Comparison of ENCODE assay signal across 1 mouse cellular context in the genomic region with DNA sequence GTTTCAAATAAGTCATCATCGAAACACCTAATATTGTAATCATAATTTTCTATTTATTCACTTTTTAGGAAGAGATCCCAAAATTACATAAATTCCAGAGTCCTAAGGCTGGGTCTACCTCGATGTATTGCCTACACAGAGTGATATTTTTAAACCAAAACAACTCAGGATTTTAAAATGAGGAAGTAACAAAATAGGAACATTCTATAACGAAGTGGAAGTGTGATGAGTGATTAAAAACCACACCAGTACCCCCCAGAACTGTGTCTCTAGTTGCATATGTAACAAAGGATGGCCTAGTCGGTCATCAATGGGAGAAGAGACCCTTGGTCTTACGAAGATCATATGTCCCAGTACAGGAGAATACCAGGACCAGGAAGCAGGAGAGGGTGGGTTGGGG.
TF ChIP-seq lines count a peak whose summit lies in the region.

No protein-coding gene starts in this region.

TF ChIP-seq in MEL, 35 proteins besides CTCF, POLR2A, EP300 and RAD21 (continued from another document):
- TF ChIP-seq MYB (IDR thresholded peaks at IDR 0.05; ENCODE audit: low read depth, low read length), result peak; percentile 71; the same call in 1 of the 2 replicates
- TF ChIP-seq ETS1 (IDR thresholded peaks at IDR 0.05; ENCODE audit: low read depth, low read length), result peak; percentile 68; the same call in 1 of the 2 replicates
- no peak for TF ChIP-seq GABPA (IDR thresholded peaks at IDR 0.05; ENCODE audit: low read depth, low read length)
- no peak for TF ChIP-seq USF2 (IDR thresholded peaks at IDR 0.05; ENCODE audit: borderline replicate concordance in 1 of 2, insufficient read depth in 1 of 2, low read depth in 1 of 2, low read length in 2 of 2)
- peak; percentile 63 for TF ChIP-seq GATA1 (IDR thresholded peaks at IDR 0.05; ENCODE audit: low read depth, low read length)
- TF ChIP-seq RCOR1 (IDR thresholded peaks at IDR 0.05; ENCODE audit: low read depth, low read length), result peak; percentile 87
- peak; percentile 75; the same call in 1 of the 2 replicates for TF ChIP-seq MEF2A (IDR thresholded peaks at IDR 0.05; ENCODE audit: extremely low read depth, insufficient replicate concordance, low read depth, low read length, poor library complexity, severe bottlenecking)
